Mouse (Mus musculus) hindbrain, embryonic 14.5 days (tissue): ENCODE measurements at regions not wholly inside any gene's neighbourhood (a gene's known extent, or its start where the extent isn't known, plus 50 kb on each side); places are given as distances from the start of the nearest gene placed in this dataset.

Source experiments
- ATAC-seq: fragments of 200-750 bp; cut with Nextera tagmentation; 2 replicates; pipeline ENCODE4 v1.8.0; 2017; ENCODE audit warnings: moderate number of reproducible peaks, mild to moderate bottlenecking, moderate TSS enrichment, moderate library complexity; ENCODE audit not compliant: low FRiP score
- DNase-seq: peaks from one replicate; pipeline ENCODE4 v3.0.0-alpha.2; 2015; ENCODE audit warnings: low spot score
- H3K27ac ChIP-seq: fragments of 300-500 bp; sonication (generic); 2 replicates; pipeline ENCODE4 v1.5.1; 2014; ENCODE audit warnings: mild to moderate bottlenecking, moderate library complexity
- H3K27me3 ChIP-seq: fragments of 300-500 bp; sonication (generic); 2 replicates; pipeline ENCODE4 v1.6.1; 2014; ENCODE audit warnings: mild to moderate bottlenecking, low read length, mixed read lengths; ENCODE audit not compliant: control insufficient read depth, insufficient read depth
- H3K36me3 ChIP-seq: fragments of 300-500 bp; sonication (generic); replicated peaks from 2 replicates; pipeline ENCODE4 v1.6.1; 2014; ENCODE audit not compliant: control insufficient read depth, insufficient read depth
- H3K4me1 ChIP-seq: fragments of 300-500 bp; sonication (generic); replicated peaks from 2 replicates; pipeline ENCODE4 v1.6.1; 2014; ENCODE audit warnings: antibody characterized with exemption, low read length, mixed read lengths; ENCODE audit not compliant: control insufficient read depth, insufficient read depth
- H3K4me2 ChIP-seq: fragments of 300-500 bp; sonication (generic); replicated peaks from 2 replicates; pipeline ENCODE4 v1.6.1; 2014; ENCODE audit warnings: mild to moderate bottlenecking, moderate library complexity
- H3K4me3 ChIP-seq: fragments of 300-500 bp; sonication (generic); replicated peaks from 2 replicates; pipeline ENCODE4 v1.5.1; 2014; ENCODE audit warnings: mild to moderate bottlenecking, low read length
- H3K9ac ChIP-seq: fragments of 300-500 bp; sonication (generic); 2 replicates; pipeline ENCODE4 v1.6.1; 2014
- H3K9me3 ChIP-seq: fragments of 300-500 bp; sonication (generic); 2 replicates; pipeline ENCODE4 v1.6.1; 2016; ENCODE audit warnings: low read length; ENCODE audit not compliant: control insufficient read depth
- WGBS: fragments of 180-500 bp; shearing (Covaris S2); extraction: QIAGEN DNeasy Blood & Tissue Kit; methylation state at CpG from one replicate; pipeline ENCODE4 v1.1.7; 2014; 5-methylcytosine and 5-hydroxymethylcytosine counted together

- DNase-seq = no peak
- WGBS = 76% methylated on average over 1 of the region's 1 CpGs
- Histone ChIP-seq H3K4me3 (no peak overlapping the region), H3K9ac (no peak overlapping the region), H3K36me3 (no peaks in the 10 kb centered on the region), H3K9me3 (no peaks in the 10 kb centered on the region), H3K27ac (no peak overlapping the region), H3K4me2 (no peak overlapping the region), H3K4me1 (no peaks in the 10 kb centered on the region), H3K27me3 (no peaks in the 10 kb centered on the region)
- no peak for ATAC-seq
Observed at GRCm38 (mm10) chr4:97283099-97283498, 100.1 kb upstream of the Gm10192 start.

- no peak overlapping the region for H3K9ac ChIP-seq
- no peak for DNase-seq
- H3K27ac ChIP-seq = no peak overlapping the region
- H3K4me3 ChIP-seq = no peak overlapping the region
- WGBS = 70% methylated on average over 3 of the region's 3 CpGs
- H3K27me3 ChIP-seq = no peaks in the 10 kb centered on the region
- no peaks in the 10 kb centered on the region for H3K9me3 ChIP-seq
- no peak overlapping the region for H3K4me2 ChIP-seq
- H3K36me3 ChIP-seq = no peaks in the 10 kb centered on the region
- no peak for ATAC-seq
- no peaks in the 10 kb centered on the region for H3K4me1 ChIP-seq
Observed at GRCm38 (mm10) chr4:97282643-97283042, 99.7 kb upstream of the Gm10192 start.

GRCm38 (mm10) chr4:97281126-97281779, 98.3 kb upstream of the Gm10192 start:
- Histone ChIP-seq H3K9me3 (no peaks in the 10 kb centered on the region), H3K4me2 (no peak overlapping the region), H3K4me1 (no peaks in the 10 kb centered on the region), H3K4me3 (no peak overlapping the region), H3K9ac (no peak overlapping the region), H3K36me3 (no peaks in the 10 kb centered on the region), H3K27ac (no peak overlapping the region), H3K27me3 (no peaks in the 10 kb centered on the region)
- ATAC-seq = no peak
- 58% methylated on average over 4 of the region's 4 CpGs for WGBS
- DNase-seq = no peak

- no peak for ATAC-seq
- Histone ChIP-seq H3K4me2 (no peak overlapping the region), H3K9me3 (no peaks in the 10 kb centered on the region), H3K4me3 (no peak overlapping the region), H3K27ac (no peak overlapping the region), H3K27me3 (no peaks in the 10 kb centered on the region), H3K9ac (no peak overlapping the region), H3K4me1 (no peaks in the 10 kb centered on the region), H3K36me3 (no peaks in the 10 kb centered on the region)
- no peak for DNase-seq
- 28% methylated on average over 3 of the region's 3 CpGs for WGBS
Observed at GRCm38 (mm10) chr4:97280712-97281111, 97.7 kb upstream of the Gm10192 start.

GRCm38 (mm10) chr4:97236945-97237344, 54.0 kb upstream of the Gm10192 start:
- Histone ChIP-seq H3K9ac (no peak overlapping the region), H3K4me1 (no peaks in the 10 kb centered on the region), H3K9me3 (no peaks in the 10 kb centered on the region), H3K27ac (no peak overlapping the region), H3K27me3 (no peaks in the 10 kb centered on the region), H3K4me3 (no peak overlapping the region), H3K4me2 (no peak overlapping the region), H3K36me3 (no peaks in the 10 kb centered on the region)
- DNase-seq = no peak
- WGBS = 74% methylated on average over 4 of the region's 4 CpGs
- no peak for ATAC-seq

- H3K27ac ChIP-seq = no peak overlapping the region
- no peaks in the 10 kb centered on the region for H3K27me3 ChIP-seq
- ATAC-seq = peak; percentile 53; the same call in 1 of the 2 replicates
Observed at GRCm38 (mm10) chr4:97236384-97236783, 53.4 kb upstream of the Gm10192 start.

GRCm38 (mm10) chr4:97235945-97236383, 53.0 kb upstream of the Gm10192 start:
- Histone ChIP-seq H3K27me3 (no peaks in the 10 kb centered on the region), H3K4me3 (no peak overlapping the region), H3K9me3 (no peaks in the 10 kb centered on the region), H3K4me1 (no peaks in the 10 kb centered on the region), H3K27ac (no peak overlapping the region), H3K9ac (no peak overlapping the region), H3K4me2 (no peak overlapping the region), H3K36me3 (no peaks in the 10 kb centered on the region)
- ATAC-seq (peak; percentile 80), DNase-seq (peak; percentile 41)
- 21% methylated on average over 2 of the region's 2 CpGs for WGBS

More at GRCm38 (mm10) chr4:97236384-97236783, 53.4 kb upstream of the Gm10192 start:
- DNase-seq = no peak
- Histone ChIP-seq H3K4me2 (no peak overlapping the region), H3K36me3 (no peaks in the 10 kb centered on the region), H3K9me3 (no peaks in the 10 kb centered on the region), H3K4me3 (no peak overlapping the region), H3K9ac (no peak overlapping the region), H3K4me1 (no peaks in the 10 kb centered on the region)
- WGBS = 38% methylated on average over 1 of the region's 1 CpGs
